Mouse (Mus musculus) natural killer cell, adult 2 months (primary cell): ENCODE results near the gene Plxna2.

Experiments
- DNase-seq, 2 experiments: peaks; one replicate each; pipeline ENCODE4 v3.0.0; 2022; ENCODE audit warnings: low spot score in 2 of 2

Gene Plxna2

DNA sequence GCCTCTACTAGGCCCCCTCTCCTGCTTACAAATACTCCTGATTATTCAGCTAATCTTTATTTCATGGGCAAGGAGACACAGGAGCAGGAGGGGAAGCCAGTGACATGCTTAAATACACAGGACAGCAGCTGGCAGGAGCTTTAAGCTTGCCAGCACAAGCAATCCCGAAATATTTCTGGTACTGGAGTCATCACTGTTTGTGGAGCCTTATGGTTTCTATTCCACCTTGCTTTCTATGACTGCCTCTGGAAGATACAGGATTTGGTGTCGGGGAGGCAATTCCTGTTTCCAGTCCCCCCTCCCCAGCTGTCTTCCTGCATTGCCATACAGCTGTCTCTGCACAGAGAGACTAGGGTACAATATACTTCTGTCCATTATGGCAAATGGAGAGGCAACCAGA, 4.7 kb downstream of the Plxna2 start:
- no peak for DNase-seq

DNA sequence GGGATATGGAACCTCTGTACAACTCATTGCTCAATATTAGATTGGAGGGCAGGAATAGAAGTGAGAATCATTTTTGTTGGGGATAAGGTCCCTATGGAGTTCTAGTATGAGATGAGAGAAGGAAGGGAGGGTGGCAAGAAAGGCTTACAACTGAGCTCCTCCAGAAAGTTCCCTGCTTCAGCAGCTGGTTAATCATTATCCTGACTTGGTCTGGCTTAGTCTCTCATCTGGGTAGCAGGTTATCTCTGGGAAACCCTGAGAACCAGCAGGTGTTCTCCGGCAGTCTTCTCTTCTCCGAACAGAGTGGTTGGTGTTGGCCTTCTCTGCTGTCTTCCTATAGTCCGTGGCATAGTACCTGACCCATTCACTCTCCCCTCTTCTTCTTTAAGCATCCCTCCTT, 5.6 kb downstream of the Plxna2 start:
- no peak for DNase-seq

DNA sequence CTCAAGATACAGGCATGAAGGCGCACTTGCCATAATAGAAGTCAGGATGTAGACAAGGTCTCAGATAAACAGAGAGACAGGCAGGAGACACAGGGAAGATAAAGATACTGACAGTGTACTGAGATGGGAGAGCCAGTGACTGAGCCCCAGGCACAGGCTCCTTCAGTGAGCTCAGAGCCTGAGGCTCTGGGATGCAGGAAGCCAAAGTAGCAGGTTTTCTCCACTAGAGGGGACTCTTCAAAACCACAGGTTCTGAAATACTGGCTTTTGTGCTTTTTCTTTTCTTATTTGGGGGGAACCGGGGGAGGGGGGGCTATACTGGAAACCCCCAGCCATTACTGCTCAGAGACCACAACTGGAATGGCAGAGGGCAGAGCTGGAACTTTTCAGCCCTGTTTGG, 6.4 kb downstream of the Plxna2 start:
- no peak for DNase-seq

DNA sequence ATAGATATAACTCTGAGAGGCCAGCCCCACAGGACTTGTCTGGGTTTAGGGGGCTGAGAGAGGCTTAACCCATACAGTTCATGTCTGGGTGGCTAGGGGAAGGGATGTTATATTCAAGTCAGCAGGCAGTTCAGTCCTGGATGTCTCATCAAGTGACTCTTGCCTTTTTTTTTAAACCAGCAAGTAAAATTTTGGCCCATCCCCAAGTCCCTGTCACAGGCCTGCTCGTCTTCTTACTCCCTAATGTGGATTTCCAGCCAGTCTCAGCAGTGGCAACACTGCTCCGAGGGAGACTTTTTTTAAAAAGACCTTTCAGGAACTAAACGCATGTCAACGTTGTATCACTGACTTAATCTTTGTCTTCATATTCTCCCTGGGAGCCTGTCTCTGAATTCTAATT, 7.0 kb downstream of the Plxna2 start:
- DNase-seq = no peak

DNA sequence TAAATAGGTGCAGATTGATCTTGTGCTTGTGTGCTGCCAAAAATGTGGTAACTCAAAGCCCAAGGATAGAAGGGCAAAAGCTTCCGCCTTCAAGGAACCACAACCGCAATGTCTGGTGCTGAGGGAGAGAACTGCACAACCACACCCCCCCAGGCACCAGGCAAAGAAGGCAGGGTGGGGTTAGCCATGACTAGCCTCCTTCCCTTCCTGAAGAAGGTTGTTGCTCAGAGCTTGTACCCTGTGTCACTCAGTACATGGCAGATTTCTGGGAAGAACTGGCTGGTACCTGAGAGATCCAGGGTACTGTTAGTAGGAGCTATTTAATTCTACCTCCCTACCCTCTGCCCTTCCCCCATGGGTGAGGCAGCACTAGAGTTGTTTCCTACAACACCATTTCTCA, 8.1 kb downstream of the Plxna2 start:
- no peak for DNase-seq

DNA sequence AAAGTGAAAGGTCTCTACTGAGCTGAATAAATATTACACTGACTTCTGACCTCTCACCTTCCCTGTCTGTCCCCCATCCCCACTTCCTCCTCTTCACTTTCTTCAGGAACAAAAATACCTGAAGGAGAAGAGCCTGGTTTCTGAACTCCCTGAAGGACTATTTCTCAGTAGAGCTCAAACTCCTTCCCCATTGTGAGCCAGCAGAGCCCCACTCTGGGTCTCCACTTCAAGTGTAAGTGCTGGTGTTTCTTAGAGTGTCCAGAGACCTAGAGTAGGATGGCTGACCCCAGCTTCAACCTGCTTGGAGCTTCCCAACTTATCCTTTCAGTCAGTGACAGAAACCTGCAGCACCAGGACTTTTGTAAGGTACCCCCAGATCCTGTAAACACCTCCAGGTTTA, 9.3 kb downstream of the Plxna2 start:
- DNase-seq = no peak

DNA sequence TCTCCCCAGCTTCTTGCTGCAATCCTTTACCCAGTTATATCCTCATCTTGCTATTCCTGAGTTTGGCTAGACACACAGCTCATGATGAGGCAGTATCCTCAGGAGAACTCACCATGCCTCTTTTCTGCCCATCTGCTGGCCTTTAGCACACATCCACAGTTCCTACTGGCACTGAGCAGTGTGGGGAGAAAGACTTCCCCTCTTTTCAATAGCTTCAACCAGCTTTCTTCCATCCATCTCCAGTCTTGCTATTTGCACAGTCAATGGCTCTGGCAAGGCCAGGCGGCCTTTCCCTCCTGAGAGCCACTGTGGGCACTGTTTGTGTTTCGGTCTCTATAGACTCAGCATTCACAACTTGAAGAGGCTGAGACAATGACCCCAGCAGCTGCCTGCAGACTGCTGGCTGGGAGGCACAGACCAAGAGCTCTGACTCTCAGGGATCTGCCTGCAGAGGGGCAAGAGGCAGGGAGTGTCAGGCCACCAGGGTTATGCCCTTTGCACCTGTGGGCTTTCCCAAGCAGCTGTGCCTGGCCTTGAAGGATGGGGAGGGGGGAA, 11.2 kb downstream of the Plxna2 start:
- DNase-seq = no peak

DNA sequence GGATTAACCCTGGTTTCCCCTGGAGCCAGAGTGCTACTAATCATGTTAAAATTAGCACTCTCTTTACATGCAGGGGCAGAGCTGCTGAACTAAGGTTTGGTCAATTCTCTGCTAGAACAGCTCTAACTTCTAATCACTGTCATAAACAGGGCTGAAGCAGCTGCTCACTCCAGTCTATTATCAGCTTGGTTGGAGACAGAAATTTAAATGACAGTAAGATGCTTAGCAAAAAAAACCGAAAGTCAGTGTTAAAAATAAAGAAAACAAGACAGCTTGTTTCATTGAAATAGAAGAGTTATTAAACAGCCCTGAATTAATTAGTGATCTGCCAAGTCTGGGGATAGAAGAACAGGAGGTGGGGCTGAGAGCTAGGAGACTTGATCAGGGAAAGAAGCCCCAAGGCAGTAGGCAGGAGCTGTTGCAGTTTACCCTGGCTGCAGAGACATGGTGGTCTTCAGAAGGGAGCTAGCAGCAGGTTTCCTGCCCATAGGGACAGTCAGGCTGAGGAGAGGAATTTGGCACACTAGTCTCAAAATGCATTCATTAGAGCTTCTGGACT, 12.6 kb downstream of the Plxna2 start:
- DNase-seq = no peak

DNA sequence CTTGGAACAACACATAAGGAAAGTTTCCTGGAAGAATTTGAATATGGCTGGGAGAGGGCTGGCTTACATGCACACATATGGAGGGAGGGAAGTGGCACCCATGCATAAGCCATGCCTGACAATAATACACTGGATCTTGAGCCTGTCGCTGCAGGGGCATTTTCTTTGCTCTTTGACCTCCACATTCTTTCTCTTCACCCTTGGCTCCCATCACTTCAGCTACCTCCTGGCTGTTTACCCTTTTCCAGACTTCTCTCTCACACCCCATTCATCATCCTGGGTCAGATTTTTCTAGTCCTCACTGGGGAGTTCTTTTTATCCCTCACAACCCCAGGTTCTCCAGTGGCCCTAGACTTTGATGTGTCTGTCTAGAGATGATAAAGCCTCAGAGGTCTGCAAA, 13.6 kb downstream of the Plxna2 start:
- DNase-seq = no peak

DNA sequence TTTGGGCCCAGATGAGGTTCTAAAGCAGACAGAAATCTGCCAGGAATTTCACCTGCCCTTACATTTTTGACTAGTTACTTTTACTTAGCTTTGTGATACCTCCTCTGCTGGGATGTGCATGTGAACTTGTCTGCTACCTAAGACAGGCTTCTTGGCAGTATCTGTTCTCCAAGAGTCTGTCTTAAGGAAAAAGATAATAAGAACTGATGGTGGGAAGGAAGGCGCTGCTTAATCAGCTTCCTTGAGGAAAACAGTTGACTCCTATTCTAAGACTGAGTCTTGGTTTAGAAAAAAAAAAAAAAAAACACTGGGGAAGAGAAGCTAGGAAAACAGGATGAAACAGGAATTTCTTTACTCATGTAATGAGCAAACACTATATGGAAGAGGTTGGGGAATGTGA, 14.0 kb downstream of the Plxna2 start:
- DNase-seq = no peak

DNA sequence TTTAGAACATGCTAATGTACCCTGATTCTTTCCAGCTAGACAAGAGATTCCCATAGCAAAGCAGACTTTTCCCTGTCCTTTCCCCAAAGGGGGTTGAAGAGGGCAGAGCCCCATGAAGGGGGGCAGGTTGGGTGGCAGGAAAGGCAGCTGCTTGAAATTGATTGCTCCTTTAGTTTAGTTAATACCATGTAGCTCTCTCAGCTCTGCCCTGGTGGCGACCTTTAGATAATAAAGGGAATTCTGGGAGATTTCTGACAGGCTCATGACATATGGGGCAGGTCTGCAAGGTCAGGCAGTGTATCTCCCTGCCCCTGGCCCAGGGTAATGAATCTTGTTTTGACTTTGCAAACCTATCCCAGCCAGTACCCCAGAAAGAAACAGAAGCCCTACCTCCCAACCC, 17.4 kb downstream of the Plxna2 start:
- no peak for DNase-seq

DNA sequence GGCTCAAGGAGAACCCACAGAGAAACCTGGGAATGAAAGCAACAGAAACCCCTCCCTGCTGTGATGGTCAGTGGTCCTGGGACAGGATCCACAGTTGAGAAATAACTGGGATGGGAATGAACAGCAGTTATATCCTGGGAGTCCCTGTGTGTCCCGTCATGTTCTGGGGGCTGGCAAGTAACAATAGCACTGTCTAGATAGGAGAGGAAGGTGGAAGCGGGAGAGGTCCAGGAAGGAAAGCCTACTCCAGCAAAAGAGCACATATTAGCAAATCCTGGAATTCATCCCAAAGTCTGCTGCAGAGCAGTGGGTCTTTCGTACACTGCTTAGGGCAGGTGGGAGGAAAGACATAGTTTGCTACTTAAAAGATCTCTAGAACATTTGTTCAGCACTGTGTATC, 17.9 kb downstream of the Plxna2 start:
- DNase-seq = no peak

DNA sequence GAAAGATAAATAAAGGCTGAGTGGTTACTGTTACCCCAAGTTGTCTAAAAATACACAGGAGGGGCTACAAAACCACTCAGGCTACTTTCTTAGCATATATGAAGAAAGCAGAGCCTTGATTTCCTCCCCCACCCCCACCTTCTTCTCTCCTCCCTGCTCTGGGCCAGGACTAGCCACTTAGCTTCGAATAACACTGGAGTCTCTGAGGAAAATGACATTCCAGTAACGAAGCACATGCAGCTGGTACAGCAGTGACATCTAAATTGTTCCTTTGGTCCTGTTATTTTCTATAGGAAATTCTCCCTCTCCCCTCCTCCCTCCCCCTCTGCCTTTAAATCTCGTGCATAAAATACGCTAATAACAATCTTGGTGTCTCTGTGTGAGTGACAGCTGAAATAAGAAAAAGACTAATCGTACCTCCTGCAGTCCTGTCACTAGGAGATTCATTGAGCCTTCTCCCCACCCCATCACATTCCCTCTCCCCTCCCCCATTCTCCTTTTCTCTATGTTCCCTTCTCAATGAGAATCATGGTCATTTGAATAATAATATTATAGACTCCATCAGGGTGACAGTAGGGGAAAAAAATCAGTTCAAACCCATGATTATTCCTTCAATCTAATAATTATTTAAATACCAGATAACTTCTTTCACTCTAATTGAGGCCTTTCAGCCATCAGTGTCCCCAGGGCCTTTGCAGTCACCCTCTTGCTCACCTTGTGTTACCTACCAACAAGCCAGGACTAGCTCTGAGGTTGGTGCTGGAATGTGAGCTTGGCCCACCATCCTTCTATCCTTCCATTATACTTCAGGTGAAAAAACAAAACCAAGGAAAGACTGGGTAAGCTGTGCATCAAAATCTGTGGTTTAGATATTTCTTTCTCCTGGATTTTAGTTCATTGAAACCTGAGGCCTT, 19.6 kb downstream of the Plxna2 start:
- no peak for DNase-seq

DNA sequence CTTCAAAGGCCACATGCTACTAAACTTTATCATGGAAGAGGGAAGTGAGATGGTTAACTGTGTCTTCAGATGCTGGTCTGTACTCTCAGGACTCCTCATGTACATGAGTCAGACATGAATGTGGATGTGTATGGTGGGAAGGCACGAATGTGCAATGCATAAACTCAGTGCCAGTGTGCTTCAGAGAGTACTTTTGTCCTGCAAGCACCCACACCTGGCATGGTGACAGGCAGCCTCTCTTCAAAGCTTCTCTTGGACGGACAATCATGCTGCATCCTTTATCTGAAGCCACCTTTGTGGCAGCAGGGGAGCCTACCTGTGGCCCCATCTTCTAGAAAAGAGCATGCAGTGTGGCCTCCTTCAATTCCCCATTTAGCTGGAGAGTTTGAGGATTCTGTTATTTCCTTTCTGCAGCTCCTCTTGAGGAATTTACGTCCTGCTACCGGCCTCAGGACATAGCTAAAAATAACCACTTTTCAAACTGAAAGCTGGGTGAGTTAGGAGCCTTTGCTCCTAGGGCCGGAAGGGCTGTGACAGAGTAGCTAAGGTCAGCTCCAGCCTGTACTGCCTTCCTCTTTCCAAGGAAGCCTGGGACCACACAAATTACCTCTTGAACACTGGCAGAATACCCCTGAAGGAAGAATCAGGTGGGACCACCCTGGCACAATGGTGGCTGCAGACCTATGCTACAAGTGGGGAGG, 23.7 kb downstream of the Plxna2 start:
- DNase-seq = no peak

DNA sequence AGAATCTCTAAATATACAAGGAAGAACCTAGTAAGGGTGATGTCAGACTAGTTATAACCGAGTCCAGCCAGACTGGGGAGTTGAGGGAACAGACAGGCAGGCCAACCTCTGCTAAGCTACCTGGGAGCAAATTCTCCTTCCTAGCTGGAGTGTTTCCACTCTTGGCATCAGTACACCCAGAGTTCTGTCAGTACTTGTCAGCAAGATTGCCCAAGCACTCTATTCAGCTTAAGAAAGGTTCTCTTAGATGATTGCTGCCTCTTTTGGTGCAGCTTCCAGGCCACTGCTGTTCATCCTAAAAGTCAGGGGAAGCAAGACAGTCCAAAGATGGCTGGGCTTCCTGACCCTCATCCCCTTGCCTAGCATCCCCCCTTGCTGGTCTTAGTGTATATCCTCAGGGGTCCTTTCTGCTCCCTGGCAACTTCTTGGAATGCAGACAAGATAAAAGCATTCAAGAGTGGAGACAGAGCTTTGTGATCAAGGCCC, 24.3 kb downstream of the Plxna2 start:
- DNase-seq = no peak

DNA sequence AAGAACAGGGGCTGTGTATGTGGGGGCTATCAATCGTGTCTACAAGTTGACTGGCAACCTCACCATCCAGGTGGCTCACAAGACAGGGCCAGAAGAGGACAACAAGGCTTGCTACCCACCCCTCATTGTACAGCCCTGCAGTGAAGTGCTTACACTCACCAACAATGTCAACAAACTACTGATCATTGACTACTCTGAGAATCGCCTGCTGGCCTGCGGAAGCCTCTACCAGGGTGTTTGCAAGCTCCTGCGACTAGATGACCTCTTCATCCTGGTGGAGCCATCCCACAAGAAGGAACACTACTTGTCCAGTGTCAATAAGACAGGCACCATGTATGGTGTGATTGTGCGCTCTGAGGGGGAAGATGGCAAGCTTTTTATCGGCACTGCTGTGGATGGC, 25.9 kb downstream of the Plxna2 start:
- no peak for DNase-seq

DNA sequence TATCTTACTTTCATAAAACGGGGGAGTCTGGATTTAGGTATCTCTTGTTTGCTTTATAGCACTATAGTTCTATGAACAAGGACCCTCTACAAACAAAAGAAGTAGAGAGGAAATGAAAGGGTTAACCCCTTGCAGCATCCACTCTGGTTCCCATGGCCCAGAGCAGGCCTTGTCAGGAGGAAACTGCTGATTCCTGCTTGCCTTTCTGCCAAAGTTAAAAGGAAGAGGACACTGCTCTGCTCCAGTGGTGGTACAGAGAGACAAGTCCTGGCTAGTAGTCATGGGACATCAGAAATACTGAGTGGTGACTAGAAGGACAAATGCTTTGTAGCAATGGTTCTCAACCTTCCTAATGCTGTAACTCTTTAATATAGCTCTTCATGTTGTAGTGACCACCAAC, 27.9 kb downstream of the Plxna2 start:
- no peak for DNase-seq

DNA sequence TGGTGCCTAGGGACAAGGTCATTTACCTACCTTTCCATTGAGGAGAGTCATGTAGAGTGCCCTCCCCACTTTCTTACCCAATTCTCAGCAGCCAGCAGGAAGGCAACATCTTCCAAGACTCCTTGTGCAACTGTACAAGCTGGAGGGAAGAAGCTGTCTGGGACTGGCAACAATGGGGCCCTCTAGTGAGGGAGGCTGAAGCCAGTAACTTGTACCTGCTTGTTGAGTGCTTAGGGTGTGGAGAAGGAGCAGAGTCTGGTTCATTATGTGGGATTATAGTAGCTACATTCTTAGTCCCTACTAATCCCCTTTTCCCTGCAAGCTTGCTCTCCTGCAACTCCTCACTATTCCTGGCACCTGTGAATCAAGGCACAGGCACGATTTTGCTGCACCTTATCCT, 32.1 kb downstream of the Plxna2 start:
- DNase-seq = no peak

DNA sequence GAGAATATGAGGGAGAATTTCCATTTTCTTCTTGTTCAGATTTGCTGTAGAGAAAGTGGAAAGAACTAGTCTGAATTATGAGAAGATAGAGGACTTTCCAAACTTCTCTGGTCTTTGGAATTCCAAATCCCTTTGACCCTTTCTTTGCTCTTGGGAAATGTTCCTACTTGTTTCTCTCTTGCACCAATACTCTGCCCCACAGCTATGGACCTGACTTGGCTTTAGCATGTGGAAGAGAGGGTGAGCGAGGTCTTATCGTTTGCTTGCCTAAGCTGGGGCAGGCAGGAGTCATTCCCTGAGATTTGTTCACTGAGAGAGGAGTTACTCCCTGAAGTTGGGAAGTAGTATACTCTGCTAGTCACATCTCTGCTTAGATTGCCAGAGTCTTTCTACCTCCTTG, 32.5 kb downstream of the Plxna2 start:
- no peak for DNase-seq

DNA sequence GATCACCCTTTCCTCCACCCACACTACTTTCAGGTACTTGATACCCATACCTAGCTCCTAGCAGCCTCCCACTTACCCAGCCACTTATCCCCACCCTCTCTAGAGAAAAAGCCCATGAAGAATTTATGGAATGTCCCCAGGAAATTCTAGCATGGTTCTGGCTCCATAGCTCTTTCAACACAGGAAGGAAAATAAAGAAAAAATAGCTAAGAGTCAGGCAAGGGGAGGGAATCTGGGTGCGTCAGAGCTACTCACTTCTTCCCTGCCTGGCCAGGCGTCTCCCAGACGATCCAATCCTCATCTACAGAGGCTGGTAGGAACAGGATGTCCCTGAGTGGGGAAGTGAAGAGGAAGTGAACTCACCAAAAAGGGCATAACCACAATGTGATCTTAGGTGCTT, 34.0 kb downstream of the Plxna2 start:
- no peak for DNase-seq

DNA sequence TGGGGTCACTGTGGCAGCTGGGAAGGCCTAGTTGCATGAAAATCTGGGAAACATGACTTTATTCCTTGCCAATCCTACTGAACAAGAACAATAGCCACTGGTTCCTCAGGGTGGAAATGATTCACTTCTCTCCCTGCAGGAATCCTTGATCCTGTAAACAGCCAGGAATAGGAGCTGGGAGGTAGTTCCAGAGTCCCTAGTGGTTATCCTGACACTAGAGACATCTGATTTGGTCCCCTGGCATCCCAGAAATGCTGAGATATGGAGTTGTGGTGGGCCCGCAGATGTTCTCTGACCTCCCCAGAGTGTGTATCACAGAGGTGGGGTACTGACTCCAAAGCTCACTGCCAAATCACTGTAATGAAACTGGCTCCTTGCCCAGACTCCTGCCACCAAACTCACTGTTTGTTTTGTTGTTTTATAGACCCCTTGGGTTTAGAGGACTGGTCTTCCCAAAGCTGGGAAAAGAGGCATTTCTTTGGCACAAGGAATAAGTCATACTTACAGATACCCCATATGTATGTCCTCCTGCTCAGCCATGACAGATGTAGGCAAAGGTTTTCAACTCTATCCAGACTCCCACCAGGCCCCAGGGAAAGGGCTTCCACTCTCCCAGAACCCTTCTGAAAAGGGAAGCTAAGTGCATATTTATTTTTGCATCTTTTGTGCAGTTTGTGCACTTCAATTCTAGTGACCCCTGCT, 40.6 kb downstream of the Plxna2 start:
- DNase-seq = no peak
